Mouse (Mus musculus) intestine, embryonic 14.5 days (tissue): ENCODE measurements around the gene Zfp382. TPM values are rescaled to one million over a fixed set of nuclear protein-coding genes. Genes with fewer than 3 reads are reported as not detected.
"Not testable (repeated sequence)": the region's sequence is repeated elsewhere in the genome, so short reads cannot be mapped to it uniquely, and the experiment has no call there.

ENCODE experiments used
- ATAC-seq: fragments of 200-750 bp; cut with Nextera tagmentation; replicated peaks from 2 replicates; pipeline ENCODE4 v1.8.0; 2017; ENCODE audit warnings: low read depth, moderate number of reproducible peaks, moderate TSS enrichment, moderate library complexity; ENCODE audit not compliant: low FRiP score, low TSS enrichment
- DNase-seq: peaks from one replicate; pipeline ENCODE4 v3.0.0-alpha.2; 2018; ENCODE audit warnings: low spot score
- H3K27ac ChIP-seq: fragments of 300-500 bp; sonication (generic); 2 replicates; pipeline ENCODE4 v1.5.1; 2014; ENCODE audit warnings: low read depth, mild to moderate bottlenecking, control low read depth
- H3K27me3 ChIP-seq: fragments of 300-500 bp; sonication (generic); replicated peaks from 2 replicates; pipeline ENCODE4 v1.6.1; 2014; ENCODE audit warnings: low read length, control low read depth; ENCODE audit not compliant: control insufficient read depth, insufficient read depth
- H3K36me3 ChIP-seq: fragments of 300-500 bp; sonication (generic); 2 replicates; pipeline ENCODE4 v1.6.1; 2014; ENCODE audit warnings: low read length, control low read depth; ENCODE audit not compliant: control insufficient read depth, insufficient read depth
- H3K4me1 ChIP-seq: fragments of 300-500 bp; sonication (generic); replicated peaks from 2 replicates; pipeline ENCODE4 v1.6.1; 2014; ENCODE audit warnings: low read length, control low read depth, mixed read lengths; ENCODE audit not compliant: control insufficient read depth, insufficient read depth
- H3K4me2 ChIP-seq: fragments of 300-500 bp; sonication (generic); 2 replicates; pipeline ENCODE4 v1.6.1; 2014; ENCODE audit warnings: low read length
- H3K4me3 ChIP-seq: fragments of 300-500 bp; sonication (generic); 2 replicates; pipeline ENCODE4 v1.5.1; 2014; ENCODE audit warnings: low read depth, low read length, control low read depth, mixed read lengths
- H3K9ac ChIP-seq: fragments of 300-500 bp; sonication (generic); 2 replicates; pipeline ENCODE4 v1.6.1; 2014; ENCODE audit warnings: mild to moderate bottlenecking, low read length
- H3K9me3 ChIP-seq: fragments of 300-500 bp; sonication (generic); 2 replicates; pipeline ENCODE4 v1.6.1; 2016; ENCODE audit warnings: low read length, control low read depth; ENCODE audit not compliant: control insufficient read depth
- WGBS: fragments of 180-500 bp; shearing (Covaris S2); extraction: QIAGEN DNeasy Blood & Tissue Kit; methylation state at CpG from one replicate; pipeline ENCODE4 v1.1.7; 2014; 5-methylcytosine and 5-hydroxymethylcytosine counted together
- polyA plus RNA-seq: library from polyadenylated mRNA; unstranded; fragments of >200 nt; fragmentation: Nextera tagmentation; extraction: Ambion mirVana; gene quantifications from 2 replicates; pipeline ENCODE4 v1.2.1, GENCODE M21; 2014

Gene Zfp382
- polyA plus RNA-seq, 1 experiment from 2014 or later, result 4.2 TPM

DNA sequence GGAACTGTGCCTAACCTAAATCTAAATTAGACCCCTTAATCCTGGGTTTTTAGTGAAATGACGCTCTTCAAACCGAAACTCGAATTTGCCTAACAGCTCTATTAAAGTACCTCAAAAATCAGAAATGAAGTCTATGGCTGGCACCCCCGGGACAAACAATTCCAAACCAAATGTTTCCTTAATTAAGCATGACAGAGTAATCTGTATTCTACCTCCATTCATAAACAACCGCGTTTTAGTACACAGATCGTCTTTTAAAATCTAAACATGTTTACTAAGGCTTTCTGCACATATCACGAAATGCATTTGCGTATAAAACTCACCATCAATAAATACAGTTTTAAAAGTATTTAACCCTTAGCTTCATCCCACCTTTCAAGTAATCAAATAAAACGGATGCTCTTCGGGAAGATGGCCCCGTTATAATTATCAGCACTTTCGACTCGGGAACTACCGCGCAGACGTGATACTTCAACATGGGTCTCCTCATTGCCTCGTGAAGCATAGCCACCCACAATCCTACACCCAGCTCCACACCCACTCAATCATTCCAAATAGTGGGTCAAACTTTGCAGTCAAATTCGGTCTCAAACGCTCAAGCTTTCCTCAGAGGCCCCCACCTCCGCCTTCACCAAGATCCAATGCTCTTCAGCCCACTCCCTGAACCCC lies 47.3 kb downstream of the Zfp382 start:
- Histone ChIP-seq H3K4me2 (peak overlapping the region; percentile 62), H3K9ac (peak overlapping the region; percentile 93), H3K9me3 (peaks cover 24% of the 10 kb centered on the region), H3K4me3 (peak overlapping the region; percentile 75), H3K36me3 (peaks cover 20% of the 10 kb centered on the region), H3K27ac (peak overlapping the region; percentile 91), H3K27me3 (no peaks in the 10 kb centered on the region), H3K4me1 (peaks cover 10% of the 10 kb centered on the region)
- 3% methylated on average over 21 of the region's 21 CpGs for WGBS
- DNase-seq (no peak), ATAC-seq (peak; percentile 21)

DNA sequence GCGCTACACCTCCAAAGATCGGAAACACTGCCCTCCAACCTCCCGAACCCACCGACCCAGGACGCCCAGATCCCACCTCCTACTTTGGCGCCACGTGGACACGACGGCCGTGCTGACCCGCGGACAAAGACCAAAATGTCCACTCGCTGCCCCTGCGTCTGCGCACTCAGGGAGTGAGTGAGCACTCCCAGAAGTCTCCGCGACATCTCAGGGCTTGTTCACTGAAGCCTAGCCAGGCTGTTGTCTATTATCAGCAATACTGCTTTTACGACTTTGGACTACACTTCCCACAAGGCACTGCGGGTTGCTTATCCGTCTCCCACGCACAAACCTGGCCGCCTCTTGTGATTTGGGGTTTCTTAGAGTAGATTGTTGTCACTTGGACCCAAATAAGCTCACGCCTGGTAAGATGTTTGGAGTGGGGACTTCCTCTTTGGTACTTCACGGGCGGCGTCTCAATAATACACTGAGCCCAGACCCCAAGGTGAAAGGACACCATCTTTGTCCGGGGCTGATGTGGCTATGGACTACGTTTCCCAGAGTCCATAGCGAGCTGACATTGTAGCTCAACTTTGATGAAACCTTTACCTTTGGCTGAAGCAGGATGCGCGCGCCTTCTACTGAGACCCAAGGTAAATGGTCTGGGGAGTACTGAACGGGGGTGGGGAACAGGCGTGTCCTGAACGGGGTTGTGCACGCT lies 48.0 kb downstream of the Zfp382 start, which contains the start of gene Zfp146:
Gene Zfp146, minus strand, starts transcription at position 168 of the 700 bp plus-strand sequence.
- Histone ChIP-seq H3K4me2 (peak within 1 kb of the TSS; percentile 76), H3K27me3 (no peaks in the 10 kb centered on the region), H3K4me3 (peak within 1 kb of the TSS; percentile 75), H3K4me1 (peaks cover 10% of the 10 kb centered on the region), H3K36me3 (peaks cover 18% of the 10 kb centered on the region), H3K9ac (peak within 1 kb of the TSS; percentile 93), H3K27ac (peak within 1 kb of the TSS; percentile 91), H3K9me3 (peaks cover 23% of the 10 kb centered on the region)
- ATAC-seq, result peak; percentile 95
- under 1% methylated on average over 36 of the region's 36 CpGs for WGBS
- peak; percentile 96 for DNase-seq

DNA sequence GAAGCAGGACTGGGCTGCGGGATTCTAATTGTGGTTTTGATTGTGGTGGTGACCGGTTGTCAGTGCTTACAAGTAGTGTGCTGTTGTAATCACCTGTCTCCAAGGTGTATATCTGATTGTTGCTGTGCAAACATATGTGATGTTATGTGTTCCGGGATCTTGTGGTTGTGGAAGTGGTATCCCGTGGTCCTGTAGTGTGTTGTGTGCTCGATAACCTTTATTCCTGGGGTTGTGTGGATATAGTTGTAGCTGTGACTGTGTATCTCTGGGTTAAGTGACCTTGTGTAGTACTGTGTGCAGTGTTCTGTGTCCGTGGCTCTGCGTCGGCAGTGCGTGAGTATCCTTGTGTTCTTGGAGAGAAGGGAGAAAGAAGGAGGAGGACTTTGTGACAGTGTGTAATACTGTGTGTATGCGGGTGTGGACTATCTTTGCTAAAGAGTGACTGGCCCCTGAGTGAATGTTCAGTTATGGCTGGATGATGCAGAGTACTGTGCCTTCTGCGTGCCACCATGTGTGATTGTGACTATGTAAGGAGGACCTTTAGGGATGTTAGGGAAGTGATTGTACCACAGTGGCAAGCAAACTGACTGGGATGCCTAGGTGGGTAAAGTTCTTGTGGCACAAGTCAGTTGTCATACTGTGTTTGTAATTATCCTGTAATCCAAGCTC lies 48.7 kb downstream of the Zfp382 start:
- H3K4me3 ChIP-seq, result peak overlapping the region; percentile 75
- DNase-seq, result no peak
- no peaks in the 10 kb centered on the region for H3K27me3 ChIP-seq
- peak overlapping the region; percentile 76 for H3K4me2 ChIP-seq
- peaks cover 10% of the 10 kb centered on the region for H3K4me1 ChIP-seq
- 26% methylated on average over 11 of the region's 11 CpGs for WGBS
- peak overlapping the region; percentile 93 for H3K9ac ChIP-seq
- ATAC-seq, result no peak
- peaks cover 13% of the 10 kb centered on the region for H3K36me3 ChIP-seq
- peaks cover 17% of the 10 kb centered on the region for H3K9me3 ChIP-seq
- H3K27ac ChIP-seq, result peak overlapping the region; percentile 91; the same call in 1 of the 2 replicates

DNA sequence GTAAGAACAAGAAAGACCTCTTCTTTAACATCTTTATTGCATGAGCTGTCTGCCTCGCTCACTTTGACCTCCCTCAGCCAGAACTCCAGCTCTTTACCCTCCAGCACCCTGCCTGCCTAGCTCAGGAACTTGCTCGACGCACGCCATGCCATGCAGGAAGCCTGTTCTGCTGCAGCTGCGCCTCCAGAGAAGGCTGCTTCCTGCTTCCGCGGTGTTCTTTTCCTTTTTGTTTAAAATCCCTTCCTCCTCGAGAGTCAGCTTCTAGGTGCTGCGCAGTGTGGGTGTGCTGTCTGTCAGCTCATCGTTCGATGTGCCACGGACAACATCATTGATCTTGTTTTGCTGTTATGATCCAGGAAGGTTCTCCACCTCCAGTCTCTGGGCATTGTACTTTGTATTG lies 54.7 kb downstream of the Zfp382 start:
- Histone ChIP-seq H3K27ac (no peak overlapping the region), H3K4me3 (no peak overlapping the region), H3K27me3 (no peaks in the 10 kb centered on the region), H3K9me3 (no peaks in the 10 kb centered on the region), H3K36me3 (peaks cover 24% of the 10 kb centered on the region), H3K4me1 (no peaks in the 10 kb centered on the region), H3K4me2 (no peak overlapping the region), H3K9ac (no peak overlapping the region)
- DNase-seq (no peak), ATAC-seq (no peak)
- 76% methylated on average over 12 of the region's 12 CpGs for WGBS

DNA sequence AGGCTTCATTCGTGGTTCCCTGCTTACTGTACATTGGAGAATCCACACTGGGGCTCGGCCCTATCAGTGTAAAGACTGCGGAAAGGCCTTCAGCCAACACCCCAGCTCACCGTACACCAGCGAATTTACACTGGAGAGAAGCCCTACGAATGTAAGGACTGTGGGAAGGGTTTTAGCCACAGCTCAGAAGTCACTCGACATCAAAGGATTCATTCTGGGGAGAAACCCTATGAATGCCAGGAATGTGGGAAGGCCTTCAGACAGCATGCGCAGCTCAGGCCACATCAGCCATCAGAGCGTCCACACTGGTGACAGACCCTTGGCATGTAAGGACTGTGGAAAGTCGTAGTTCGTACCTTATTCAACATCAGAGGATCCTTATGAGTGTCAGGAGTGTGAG lies 56.5 kb downstream of the Zfp382 start:
- Histone ChIP-seq H3K4me2 (no peak overlapping the region), H3K9ac (no peak overlapping the region), H3K4me3 (no peak overlapping the region), H3K9me3 (no peaks in the 10 kb centered on the region), H3K27me3 (no peaks in the 10 kb centered on the region), H3K27ac (no peak overlapping the region), H3K36me3 (peaks cover 24% of the 10 kb centered on the region), H3K4me1 (no peaks in the 10 kb centered on the region)
- ATAC-seq (no peak), DNase-seq (no peak)
- WGBS, result 85% methylated on average over 11 of the region's 11 CpGs

DNA sequence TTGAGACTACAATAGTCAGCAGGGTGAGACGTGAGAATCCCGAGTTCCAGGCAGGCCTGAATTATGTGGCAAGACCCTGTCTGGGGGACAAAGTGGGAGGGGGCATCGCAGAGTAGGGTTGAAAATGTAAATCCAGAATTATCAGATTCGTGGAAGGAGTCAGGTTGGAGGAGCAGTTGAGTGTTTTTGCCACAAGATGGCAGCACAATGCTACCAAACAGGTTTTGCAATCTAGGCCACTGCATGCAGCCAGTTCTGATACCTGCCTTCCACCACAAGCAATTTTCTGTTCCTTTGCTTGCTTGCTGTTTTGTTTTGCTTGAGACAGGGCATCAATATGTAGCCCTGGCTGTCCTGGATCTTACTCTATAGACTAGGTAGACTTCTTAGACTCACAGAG lies 59.6 kb downstream of the Zfp382 start:
- H3K4me2 ChIP-seq, result no peak overlapping the region
- DNase-seq (peak; percentile 89), ATAC-seq (no peak)
- H3K27ac ChIP-seq, result no peak overlapping the region
- no peak overlapping the region for H3K4me3 ChIP-seq
- WGBS, result 5% methylated on average over 4 of the region's 4 CpGs
- no peaks in the 10 kb centered on the region for H3K9me3 ChIP-seq
- no peak overlapping the region for H3K9ac ChIP-seq
- H3K4me1 ChIP-seq, result peaks cover 6% of the 10 kb centered on the region
- no peaks in the 10 kb centered on the region for H3K27me3 ChIP-seq
- peaks cover 37% of the 10 kb centered on the region for H3K36me3 ChIP-seq

DNA sequence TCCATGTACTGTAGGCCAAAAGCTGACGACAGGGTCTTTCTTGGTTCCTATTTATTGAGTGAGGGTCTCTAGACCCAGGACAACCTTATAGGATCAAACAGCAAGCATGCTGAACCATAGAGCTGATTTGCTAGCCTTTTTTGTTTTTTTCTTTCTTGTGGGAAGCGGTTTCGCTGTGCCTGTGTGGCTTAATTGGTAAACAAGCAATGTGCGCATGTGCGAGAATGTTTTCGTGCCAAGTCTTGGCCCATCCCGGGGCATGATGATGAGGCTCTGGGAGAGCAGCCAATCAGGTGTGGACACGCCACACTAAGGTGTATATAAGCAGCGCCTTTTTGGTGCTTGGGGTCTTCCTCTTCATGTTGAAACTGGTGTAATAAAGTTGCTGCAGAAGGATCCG lies 60.2 kb downstream of the Zfp382 start:
- not testable (repeated sequence) for H3K4me1 ChIP-seq, H3K27ac ChIP-seq, H3K4me2 ChIP-seq, H3K9ac ChIP-seq, ATAC-seq, DNase-seq, H3K27me3 ChIP-seq, H3K9me3 ChIP-seq, H3K4me3 ChIP-seq
- H3K36me3 ChIP-seq, result peaks cover 37% of the 10 kb centered on the region
- WGBS, result 92% methylated on average over 10 of the region's 10 CpGs

DNA sequence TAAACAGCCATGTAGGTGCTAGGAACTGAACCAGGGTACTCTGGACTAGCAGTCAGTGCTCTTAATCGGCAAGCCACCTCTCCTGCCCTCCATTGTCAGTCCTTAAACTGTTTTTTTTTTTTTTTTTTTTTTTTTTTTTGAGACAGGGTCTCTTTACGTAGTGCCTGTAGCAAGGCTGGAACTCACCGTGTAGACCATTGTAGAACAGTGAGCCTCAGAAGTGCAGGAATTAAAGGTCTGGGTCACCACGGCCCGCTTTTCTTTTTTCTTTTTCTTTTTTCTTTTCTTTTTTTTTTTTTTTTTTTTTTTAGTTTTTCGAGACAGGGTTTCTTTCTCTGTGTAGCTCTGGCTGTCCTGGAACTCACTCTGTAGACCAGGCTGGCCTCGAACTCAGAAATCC lies 61.4 kb downstream of the Zfp382 start:
- 72% methylated on average over 7 of the region's 7 CpGs for WGBS
- not testable (repeated sequence) for ATAC-seq, H3K9ac ChIP-seq, H3K27ac ChIP-seq, H3K4me3 ChIP-seq, H3K4me1 ChIP-seq, DNase-seq, H3K27me3 ChIP-seq, H3K4me2 ChIP-seq, H3K9me3 ChIP-seq
- peaks cover 40% of the 10 kb centered on the region for H3K36me3 ChIP-seq
